8 mouse cellular contexts compared by ENCODE assay signal in the genomic region with DNA sequence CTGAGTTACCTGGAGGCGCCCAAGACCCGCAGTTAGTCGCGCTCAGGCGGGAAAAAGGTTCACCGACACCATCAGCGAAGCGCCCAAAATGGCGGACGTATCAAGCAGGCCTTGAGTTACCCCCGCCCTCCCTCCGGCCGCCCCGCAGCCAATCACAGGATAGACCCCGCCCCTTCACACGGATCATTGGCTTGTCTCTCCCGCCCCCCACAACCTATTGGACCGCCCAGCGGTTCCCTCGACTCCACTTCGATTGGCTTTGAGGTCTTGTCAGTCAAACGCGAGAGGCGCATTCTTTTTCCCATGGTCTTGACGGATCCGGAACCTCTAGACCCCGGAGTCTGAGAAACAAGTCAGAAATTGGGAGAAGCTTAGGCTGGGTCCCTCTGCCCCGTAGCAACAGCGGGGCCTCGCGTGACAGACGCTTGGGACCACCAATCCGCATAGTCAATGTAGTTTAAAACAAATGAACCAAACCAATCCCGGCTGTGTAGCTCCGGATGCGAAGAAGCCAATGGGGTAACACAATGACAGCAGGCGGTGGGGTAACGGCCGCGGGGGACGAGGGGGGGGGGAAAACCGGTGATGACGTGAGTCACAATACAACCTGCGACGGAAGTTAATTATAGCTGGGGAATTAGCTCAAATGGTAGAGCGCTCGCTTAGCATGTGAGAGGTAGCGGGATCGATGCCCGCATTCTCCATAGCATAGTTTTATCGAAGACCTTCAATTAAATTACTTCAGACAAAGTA. TPM values are rescaled to one million over a fixed set of nuclear protein-coding genes. Genes with fewer than 3 reads are reported as not detected.
DNase-seq lines count a peak whose midpoint lies in the region; ATAC-seq and TF ChIP-seq lines count a peak whose summit lies in the region.

A gene (minus strand): TSS at position 118 of the 753 bp plus-strand sequence.

- no peaks in the 10 kb centered on the region for H3K36me3 ChIP-seq in ES-E14 (ENCODE audit: control insufficient read depth, insufficient read depth, low read length, poor library complexity, severe bottlenecking)
- no peaks in the 10 kb centered on the region for H3K36me3 ChIP-seq in forebrain, embryonic 15.5 days

- peak within 1 kb of the TSS; percentile 99 for H3K9ac ChIP-seq in ES-E14 (ENCODE audit: insufficient read depth, low read depth, low read length, poor library complexity, severe bottlenecking)
- peak within 1 kb of the TSS; percentile 79 for H3K9ac ChIP-seq in forebrain, embryonic 15.5 days (replicated peaks)

- H3K4me2 ChIP-seq in forebrain, embryonic 15.5 days (replicated peaks) = peak within 1 kb of the TSS; percentile 73

- peak within 1 kb of the TSS; percentile 90 for H3K27ac ChIP-seq in ES-E14 (ENCODE audit: insufficient read depth, low read depth, low read length, poor library complexity, severe bottlenecking)
- H3K27ac ChIP-seq in forebrain, embryonic 15.5 days (replicated peaks) = peak within 1 kb of the TSS; percentile 97

- no peak for TF ChIP-seq CTCF in lung, adult 2 months (IDR thresholded peaks at IDR 0.05; ENCODE audit: insufficient read depth, low read length)

- peak; percentile 94 for TF ChIP-seq POLR2A in lung, adult 2 months (IDR thresholded peaks at IDR 0.05; ENCODE audit: borderline replicate concordance, extremely low read depth, low read depth, low read length)

- peaks cover 5 to 20% of the 10 kb centered on the region in 2 experiments; a peak in 3 of 4 replicates for H3K4me1 ChIP-seq in ES-E14 (ENCODE audit: control insufficient read depth in 2 of 2, insufficient read depth in 2 of 2, low read length in 2 of 2, poor library complexity in 1 of 2)
- H3K4me1 ChIP-seq in forebrain, embryonic 15.5 days = peaks cover 30% of the 10 kb centered on the region
- peaks cover 21% of the 10 kb centered on the region for H3K4me1 ChIP-seq in lung, adult 2 months (ENCODE audit: control insufficient read depth, insufficient read depth, low read length)

- peak within 1 kb of the TSS; percentile 93 to 100 for H3K4me3 ChIP-seq in ES-E14 (ENCODE audit: insufficient read depth in 1 of 2, low read depth in 1 of 2, low read length in 2 of 2, poor library complexity in 1 of 2, severe bottlenecking in 1 of 2)
- H3K4me3 ChIP-seq in forebrain, embryonic 15.5 days = peak within 1 kb of the TSS; percentile 62
- H3K4me3 ChIP-seq in lung, adult 2 months (replicated peaks; ENCODE audit: extremely low read depth, low read depth, low read length) = peak within 1 kb of the TSS; percentile 93

- peak; percentile 99 for DNase-seq in ES-E14 (ENCODE audit: low read depth, low spot score)
- DNase-seq in cerebellum, adult 11-12 months = peak; percentile 99
- DNase-seq in heart, postnatal 25 days (ENCODE audit: low spot score) = peak; percentile 97
- peak; percentile 97 to 99 for DNase-seq in layer of hippocampus, adult 18-20 months (ENCODE audit: low spot score in 2 of 2)
- DNase-seq in lung, adult 2 months = peak; percentile 96
- peak; percentile 98 for DNase-seq in thymus, adult 18-20 months

- in situ Hi-C loops in ES-E14 (cut with MboI; ENCODE audit: low sequenced_read_pairs in 2 of 2, unreplicated experiment in 2 of 2) = no loop called here

- H3K9me3 ChIP-seq in ES-E14 (ENCODE audit: control insufficient read depth, insufficient read depth, low read depth, low read length) = no peaks in the 10 kb centered on the region
- H3K9me3 ChIP-seq in forebrain, embryonic 15.5 days = no peaks in the 10 kb centered on the region

- under 1% methylated on average over 50 of the region's 51 CpGs for WGBS in forebrain, embryonic 15.5 days
- under 1% methylated on average over 51 of the region's 51 CpGs for WGBS in lung, adult 2 months

- ATAC-seq in forebrain, embryonic 15.5 days (replicated peaks) = peak; percentile 96
- ATAC-seq in neutrophil, adult 5-6 weeks (ENCODE audit: extremely low read depth, insufficient number of reproducible peaks, low FRiP score, poor library complexity, severe bottlenecking) = peak; percentile 91

- H3K27me3 ChIP-seq in forebrain, embryonic 15.5 days = no peaks in the 10 kb centered on the region

- intact Hi-C loops in heart, postnatal 25 days (cut with DNase I) = no loop called here

TF ChIP-seq in ES-E14, 5 proteins besides CTCF, POLR2A, EP300 and RAD21:
- TF ChIP-seq CHD2 (IDR thresholded peaks at IDR 0.05; ENCODE audit: low read depth, low read length) (peak; percentile 90), ZNF384 (IDR thresholded peaks at IDR 0.05; ENCODE audit: low read depth, low read length) (no peak), MAFK (IDR thresholded peaks at IDR 0.05; ENCODE audit: insufficient read depth, low read depth, low read length) (peak; percentile 85), HCFC1 (IDR thresholded peaks at IDR 0.05; ENCODE audit: borderline replicate concordance, insufficient read depth, low read length) (peak; percentile 68; the same call in 1 of the 2 replicates), ZC3H11A (IDR thresholded peaks at IDR 0.05; ENCODE audit: borderline replicate concordance, low read depth, low read length) (no peak)

RNA-seq across cellular contexts. Expression of the gene that starts here (rescaled TPM):
- 104 and 117 TPM in 2 replicates for total RNA-seq in ES-E14 (2012; rRNA removed)
- polyA plus RNA-seq in forebrain, embryonic 15.5 days (2015; fragmentation: Nextera tagmentation; extraction: Ambion mirVana) = 62.5 and 69.6 TPM in 2 replicates
- 10 to 100 TPM; 68.8 to 83.0 TPM for total RNA-seq in heart, postnatal 25 days (2021)
- 10 to 100 TPM; 80.5 to 84.5 TPM for total RNA-seq in layer of hippocampus, adult 18-20 months (2021)
- 43.5 and 55.6 TPM in 2 replicates for polyA plus RNA-seq in lung, adult 2 months (2012; rRNA removed)
- 146 and 156 TPM in 2 replicates for total RNA-seq in neutrophil, adult 5-6 weeks (2017)

Comparison
In these comparisons a context has a peak if more than half of its experiments do, and no peak if none do; other contexts are left out.
1. Peak in every context shown above with its lines: DNase-seq, ATAC-seq, H3K4me3 ChIP-seq and H3K27ac ChIP-seq.